Mouse (Mus musculus): ENCODE measurements at regions not wholly inside any gene's neighbourhood (a gene's known extent, or its start where the extent isn't known, plus 50 kb on each side); places are given as distances from the start of the nearest gene placed in this dataset.

DNA sequence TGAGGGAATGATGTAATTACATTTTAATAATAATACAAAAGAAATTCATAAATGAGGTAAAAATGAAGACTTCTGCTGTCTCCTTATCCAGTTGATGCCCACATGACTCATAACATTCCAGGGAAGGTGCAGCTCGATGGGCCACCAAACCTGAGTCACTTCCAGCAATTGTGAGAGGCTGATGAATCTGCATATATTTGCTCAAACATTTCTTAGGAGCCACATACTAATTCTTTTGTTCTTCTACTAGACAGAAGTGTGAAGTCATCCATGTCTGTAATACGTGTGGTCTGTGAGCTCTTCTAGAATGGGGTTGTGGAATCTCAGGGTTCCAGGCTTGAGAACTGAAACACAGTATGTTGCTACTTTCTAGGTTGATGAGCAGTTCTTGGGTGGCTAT, 180.1 kb upstream of the Egfl6 start:
- Histone ChIP-seq H3K36me3 (ENCODE audit: control insufficient read depth, insufficient read depth, low read length) (no peaks in the 10 kb centered on the region), H3K4me3 (ENCODE audit: extremely low read depth, insufficient read depth, insufficient read length) (no peak overlapping the region), H3K27ac (ENCODE audit: insufficient read depth, low read length) (no peak overlapping the region), H3K27me3 (ENCODE audit: control insufficient read depth, insufficient read depth, low read length) (no peaks in the 10 kb centered on the region), H3K4me1 (ENCODE audit: control insufficient read depth, insufficient read depth, insufficient read length) (no peaks in the 10 kb centered on the region)
- 86% methylated on average over 2 of the region's 2 CpGs for WGBS
- DNase-seq (ENCODE audit: low read depth in 1 of 2, low spot score in 2 of 2), result no peak
- TF ChIP-seq CTCF (IDR thresholded peaks at IDR 0.05; ENCODE audit: extremely low read depth, insufficient read depth, insufficient read length, insufficient replicate concordance), result no peak
- no peak for TF ChIP-seq POLR2A (IDR thresholded peaks at IDR 0.05; ENCODE audit: low read depth, low read length)

DNA sequence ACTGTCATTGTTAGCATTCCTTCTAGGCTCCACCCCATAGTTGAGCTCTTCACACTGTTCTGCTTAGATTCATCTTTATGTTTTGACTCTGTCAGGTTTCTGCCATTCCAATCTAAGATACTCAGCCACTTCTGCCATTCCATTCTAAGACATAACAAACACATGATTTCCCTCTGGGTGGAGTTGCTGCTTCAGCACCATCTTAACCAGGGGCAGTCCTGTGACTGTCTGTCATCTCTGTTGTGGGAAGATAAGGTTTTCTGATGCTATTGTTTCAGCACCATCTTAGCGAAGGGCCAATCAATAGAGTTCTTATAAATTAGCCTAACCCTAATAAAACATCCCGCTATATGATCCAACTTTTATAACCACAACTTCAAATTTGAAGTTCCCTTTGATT, 176.6 kb upstream of the Egfl6 start:
- no peak for TF ChIP-seq CTCF (IDR thresholded peaks at IDR 0.05; ENCODE audit: extremely low read depth, insufficient read depth, insufficient read length, insufficient replicate concordance)
- TF ChIP-seq POLR2A (IDR thresholded peaks at IDR 0.05; ENCODE audit: low read depth, low read length), result no peak
- no peaks in the 10 kb centered on the region for H3K4me1 ChIP-seq (ENCODE audit: control insufficient read depth, insufficient read depth, insufficient read length)
- DNase-seq (ENCODE audit: low read depth in 1 of 2, low spot score in 2 of 2), result no peak
- H3K27ac ChIP-seq (ENCODE audit: insufficient read depth, low read length), result no peak overlapping the region
- H3K27me3 ChIP-seq (ENCODE audit: control insufficient read depth, insufficient read depth, low read length), result no peaks in the 10 kb centered on the region
- no peak overlapping the region for H3K4me3 ChIP-seq (ENCODE audit: extremely low read depth, insufficient read depth, insufficient read length)
- 85% methylated on average over 2 of the region's 2 CpGs for WGBS
- H3K36me3 ChIP-seq (ENCODE audit: control insufficient read depth, insufficient read depth, low read length), result no peaks in the 10 kb centered on the region

DNA sequence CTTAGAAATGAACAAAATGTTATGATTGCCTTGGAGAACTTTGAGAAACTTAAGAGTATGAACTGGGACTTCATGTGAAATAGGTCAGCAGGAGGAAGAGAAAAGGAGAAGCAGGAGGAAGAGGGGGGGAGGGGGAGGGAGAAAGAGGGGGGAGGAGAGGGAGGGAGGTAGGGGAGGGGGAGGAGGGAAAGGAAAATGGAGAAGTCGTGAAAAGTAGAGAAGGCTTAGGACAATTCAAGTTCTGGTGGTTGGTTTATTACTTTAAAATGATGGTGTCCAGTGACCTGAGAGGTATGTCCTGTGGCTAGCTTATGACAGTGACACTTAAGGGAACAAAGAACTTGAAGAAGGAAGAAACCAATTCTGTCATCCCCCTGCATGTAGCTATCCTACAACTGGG, 171.6 kb upstream of the Egfl6 start:
- Histone ChIP-seq H3K27ac (ENCODE audit: insufficient read depth, low read length) (no peak overlapping the region), H3K36me3 (ENCODE audit: control insufficient read depth, insufficient read depth, low read length) (no peaks in the 10 kb centered on the region), H3K4me1 (ENCODE audit: control insufficient read depth, insufficient read depth, insufficient read length) (no peaks in the 10 kb centered on the region), H3K4me3 (ENCODE audit: extremely low read depth, insufficient read depth, insufficient read length) (no peak overlapping the region), H3K27me3 (ENCODE audit: control insufficient read depth, insufficient read depth, low read length) (no peaks in the 10 kb centered on the region)
- 26% methylated on average over 1 of the region's 1 CpGs for WGBS
- TF ChIP-seq CTCF (IDR thresholded peaks at IDR 0.05; ENCODE audit: extremely low read depth, insufficient read depth, insufficient read length, insufficient replicate concordance) (no peak), POLR2A (IDR thresholded peaks at IDR 0.05; ENCODE audit: low read depth, low read length) (no peak)
- DNase-seq (ENCODE audit: low read depth in 1 of 2, low spot score in 2 of 2), result no peak

DNA sequence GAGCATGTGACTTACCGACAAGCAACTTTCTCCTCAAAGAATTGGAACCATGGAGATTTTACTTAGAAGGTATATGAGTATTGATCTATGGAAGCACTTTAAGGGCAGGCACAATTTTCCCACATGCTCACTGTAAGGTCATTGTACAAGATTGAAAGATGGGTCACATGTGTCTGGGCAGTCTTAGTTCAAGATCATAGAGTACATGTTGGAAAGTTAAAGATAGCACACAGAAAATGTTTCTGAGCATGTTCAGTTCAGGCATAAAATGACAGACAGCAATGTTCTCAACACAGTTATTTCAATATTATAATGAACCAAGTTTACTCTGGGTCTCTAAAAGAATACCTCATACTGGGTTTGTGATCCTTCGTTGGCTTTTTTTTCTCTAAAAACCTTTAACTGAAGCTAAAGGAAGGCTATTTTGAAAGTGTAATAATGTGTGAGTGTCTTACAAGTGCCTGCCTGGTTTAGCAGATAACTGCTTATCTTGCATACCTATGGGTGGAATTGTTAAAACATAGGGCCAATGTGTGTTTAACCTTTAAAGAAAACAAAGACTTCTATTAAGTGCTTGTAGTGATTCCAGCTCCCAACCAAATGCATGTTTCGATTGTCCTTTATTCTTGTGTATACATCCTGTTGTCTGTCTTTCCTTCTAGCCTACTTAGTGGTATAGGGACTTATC, 169.6 kb upstream of the Egfl6 start:
- WGBS, result 82% methylated on average over 3 of the region's 3 CpGs
- DNase-seq (ENCODE audit: low read depth in 1 of 2, low spot score in 2 of 2), result no peak
- no peaks in the 10 kb centered on the region for H3K27me3 ChIP-seq (ENCODE audit: control insufficient read depth, insufficient read depth, low read length)
- H3K4me1 ChIP-seq (ENCODE audit: control insufficient read depth, insufficient read depth, insufficient read length), result no peaks in the 10 kb centered on the region
- H3K4me3 ChIP-seq (ENCODE audit: extremely low read depth, insufficient read depth, insufficient read length), result no peak overlapping the region
- TF ChIP-seq CTCF (IDR thresholded peaks at IDR 0.05; ENCODE audit: extremely low read depth, insufficient read depth, insufficient read length, insufficient replicate concordance) (no peak), POLR2A (IDR thresholded peaks at IDR 0.05; ENCODE audit: low read depth, low read length) (no peak)
- no peak overlapping the region for H3K27ac ChIP-seq (ENCODE audit: insufficient read depth, low read length)
- no peaks in the 10 kb centered on the region for H3K36me3 ChIP-seq (ENCODE audit: control insufficient read depth, insufficient read depth, low read length)

DNA sequence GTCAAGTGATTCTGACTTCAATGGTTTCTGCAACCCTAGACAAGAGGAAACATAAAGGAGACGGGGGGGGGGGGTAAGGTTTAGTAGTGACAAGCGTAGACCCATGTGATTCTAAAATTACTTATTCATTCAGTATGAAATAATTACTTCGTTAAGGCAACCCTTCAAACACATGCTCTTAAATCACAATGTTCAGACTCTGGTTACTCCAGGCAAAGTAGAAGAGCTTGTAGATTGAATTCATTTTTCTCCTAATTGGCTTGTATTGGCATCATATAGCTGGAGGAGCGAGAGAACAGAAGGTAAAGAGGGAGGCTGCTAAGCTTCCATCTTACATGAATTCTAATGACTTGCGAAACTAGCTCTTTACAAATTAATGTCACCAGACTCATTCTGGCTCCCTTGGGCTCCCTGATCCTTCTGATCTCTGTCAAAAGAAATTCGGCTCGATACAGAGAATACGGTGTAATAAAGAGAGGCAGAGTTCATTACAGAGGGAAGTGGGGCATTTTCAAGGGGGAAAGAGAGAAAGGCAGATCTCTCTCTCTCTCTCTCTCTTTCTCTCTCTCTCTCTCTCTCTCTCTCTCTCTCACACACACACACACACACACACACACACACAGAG, 163.6 kb upstream of the Egfl6 start:
- WGBS, result 88% methylated on average over 8 of the region's 8 CpGs

DNA sequence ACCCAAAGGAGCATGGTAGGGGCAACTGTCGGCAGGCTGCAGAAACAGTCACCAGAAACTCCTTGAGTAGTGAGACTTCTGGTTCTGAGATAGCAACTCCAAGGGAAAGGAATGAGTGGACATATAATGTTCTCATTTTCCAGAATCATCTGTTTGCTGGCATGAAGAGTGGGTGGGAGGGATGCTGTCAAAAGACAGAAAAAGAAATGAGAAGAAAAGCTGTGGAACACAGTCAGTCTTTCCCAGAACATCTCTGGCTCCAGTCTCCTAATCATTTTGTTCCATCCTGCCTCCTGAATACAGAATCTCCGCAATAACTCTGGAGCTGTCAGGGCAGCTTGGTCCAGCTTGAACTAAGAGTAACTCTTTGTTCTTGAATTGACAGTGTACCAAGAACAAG, 145.8 kb upstream of the Egfl6 start:
- Histone ChIP-seq H3K4me1 (ENCODE audit: control insufficient read depth, insufficient read depth, insufficient read length) (no peaks in the 10 kb centered on the region), H3K36me3 (ENCODE audit: control insufficient read depth, insufficient read depth, low read length) (no peaks in the 10 kb centered on the region), H3K27ac (ENCODE audit: insufficient read depth, low read length) (no peak overlapping the region), H3K4me3 (ENCODE audit: extremely low read depth, insufficient read depth, insufficient read length) (no peak overlapping the region), H3K27me3 (ENCODE audit: control insufficient read depth, insufficient read depth, low read length) (no peaks in the 10 kb centered on the region)
- DNase-seq (ENCODE audit: low read depth in 1 of 2, low spot score in 2 of 2), result no peak
- TF ChIP-seq CTCF (IDR thresholded peaks at IDR 0.05; ENCODE audit: extremely low read depth, insufficient read depth, insufficient read length, insufficient replicate concordance), result no peak
- no peak for TF ChIP-seq POLR2A (IDR thresholded peaks at IDR 0.05; ENCODE audit: low read depth, low read length)
- 85% methylated on average over 2 of the region's 2 CpGs for WGBS

More for the DNA sequence above, 163.6 kb upstream of the Egfl6 start:
- H3K4me3 ChIP-seq (ENCODE audit: extremely low read depth, insufficient read depth, insufficient read length), result no peak overlapping the region
- no peak for DNase-seq (ENCODE audit: low read depth in 1 of 2, low spot score in 2 of 2)
- TF ChIP-seq POLR2A (IDR thresholded peaks at IDR 0.05; ENCODE audit: low read depth, low read length), result no peak
- no peak for TF ChIP-seq CTCF (IDR thresholded peaks at IDR 0.05; ENCODE audit: extremely low read depth, insufficient read depth, insufficient read length, insufficient replicate concordance)
- no peaks in the 10 kb centered on the region for H3K36me3 ChIP-seq (ENCODE audit: control insufficient read depth, insufficient read depth, low read length)
- no peak overlapping the region for H3K27ac ChIP-seq (ENCODE audit: insufficient read depth, low read length)
- no peaks in the 10 kb centered on the region for H3K4me1 ChIP-seq (ENCODE audit: control insufficient read depth, insufficient read depth, insufficient read length)
- no peaks in the 10 kb centered on the region for H3K27me3 ChIP-seq (ENCODE audit: control insufficient read depth, insufficient read depth, low read length)

DNA sequence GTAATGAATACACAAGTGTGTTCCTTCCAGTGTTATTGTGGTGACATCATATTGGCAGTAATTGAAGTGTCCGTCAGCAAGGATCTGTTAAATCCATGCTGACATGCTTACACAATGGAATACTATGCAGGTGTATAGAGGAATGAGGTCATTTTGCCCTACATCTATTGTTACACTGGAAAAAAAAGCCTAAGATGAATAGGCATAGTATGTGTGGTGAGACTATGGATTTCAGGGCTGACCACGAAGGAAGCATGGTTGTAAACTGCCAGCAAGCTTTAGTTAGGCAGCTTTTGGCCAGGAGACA, 143.1 kb upstream of the Egfl6 start:
- H3K27ac ChIP-seq (ENCODE audit: insufficient read depth, low read length), result no peak overlapping the region
- H3K4me3 ChIP-seq (ENCODE audit: extremely low read depth, insufficient read depth, insufficient read length), result no peak overlapping the region
- WGBS, result 71% methylated on average over 2 of the region's 2 CpGs
- no peaks in the 10 kb centered on the region for H3K27me3 ChIP-seq (ENCODE audit: control insufficient read depth, insufficient read depth, low read length)
- no peaks in the 10 kb centered on the region for H3K36me3 ChIP-seq (ENCODE audit: control insufficient read depth, insufficient read depth, low read length)
- TF ChIP-seq POLR2A (IDR thresholded peaks at IDR 0.05; ENCODE audit: low read depth, low read length) (no peak), CTCF (IDR thresholded peaks at IDR 0.05; ENCODE audit: extremely low read depth, insufficient read depth, insufficient read length, insufficient replicate concordance) (no peak)
- no peaks in the 10 kb centered on the region for H3K4me1 ChIP-seq (ENCODE audit: control insufficient read depth, insufficient read depth, insufficient read length)
- DNase-seq (ENCODE audit: low read depth in 1 of 2, low spot score in 2 of 2), result no peak

Data from spleen, adult 2 months (tissue).